Mouse (Mus musculus) G1E-ER4 (cell line): ENCODE data around the gene Ralgps2. TPM values are rescaled to one million over a fixed set of nuclear protein-coding genes. Genes with fewer than 3 reads are reported as not detected.

Source experiments
- GATA1 ChIP-seq: IDR thresholded peaks from one replicate; pipeline ENCODE4 v1.8.0; 2012; ENCODE audit warnings: low read length, inconsistent platforms
- polyA plus RNA-seq: library from polyadenylated mRNA; stranded (reverse); fragments of >175 nt; gene quantifications from 2 replicates; pipeline ENCODE4 v1.2.3, GENCODE M21; 2012

Ralgps2 gene
- polyA plus RNA-seq, 1 experiment: 26.5 TPM

DNA sequence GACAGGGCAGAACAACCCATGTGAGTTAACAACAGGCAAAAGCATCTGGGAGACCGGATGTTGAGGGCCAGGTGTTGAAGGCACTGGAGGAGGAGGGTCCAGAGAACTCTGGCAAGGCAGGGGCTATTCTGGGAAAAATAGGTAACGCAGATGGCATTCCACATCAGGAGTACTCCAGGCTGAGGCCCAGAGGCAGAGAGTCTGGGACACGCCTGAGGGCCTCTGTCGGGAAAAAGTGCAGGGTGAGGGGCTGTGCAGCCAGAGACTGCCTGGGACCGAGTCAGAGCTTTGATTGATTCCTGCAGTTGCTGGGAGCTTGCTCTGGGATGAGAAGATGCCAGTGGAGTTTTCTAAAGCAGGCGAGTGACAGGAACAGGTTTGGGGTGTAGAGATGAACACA is 160.4 kb downstream of the Ralgps2 start:
- TF ChIP-seq GATA1: no peak

DNA sequence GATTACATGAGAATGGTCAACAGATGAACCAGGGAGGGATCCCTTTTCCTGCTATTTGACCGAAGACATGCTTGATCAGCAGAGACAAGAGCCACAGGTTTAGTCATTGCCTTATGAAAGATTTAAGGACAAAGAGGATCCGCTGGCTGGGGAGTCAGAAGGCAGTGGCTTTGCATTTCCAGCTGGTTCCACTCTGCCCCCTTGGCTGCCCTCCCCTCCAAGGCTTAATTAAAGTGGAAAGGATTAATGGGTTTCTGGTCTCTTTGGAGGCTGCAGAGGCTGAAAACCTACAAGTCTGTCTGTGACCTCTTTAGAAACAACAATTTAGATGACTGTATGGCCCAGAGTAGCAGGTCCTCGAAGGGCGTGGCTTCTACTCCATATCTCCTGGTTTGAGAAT is 161.5 kb downstream of the Ralgps2 start:
- no peak for TF ChIP-seq GATA1

DNA sequence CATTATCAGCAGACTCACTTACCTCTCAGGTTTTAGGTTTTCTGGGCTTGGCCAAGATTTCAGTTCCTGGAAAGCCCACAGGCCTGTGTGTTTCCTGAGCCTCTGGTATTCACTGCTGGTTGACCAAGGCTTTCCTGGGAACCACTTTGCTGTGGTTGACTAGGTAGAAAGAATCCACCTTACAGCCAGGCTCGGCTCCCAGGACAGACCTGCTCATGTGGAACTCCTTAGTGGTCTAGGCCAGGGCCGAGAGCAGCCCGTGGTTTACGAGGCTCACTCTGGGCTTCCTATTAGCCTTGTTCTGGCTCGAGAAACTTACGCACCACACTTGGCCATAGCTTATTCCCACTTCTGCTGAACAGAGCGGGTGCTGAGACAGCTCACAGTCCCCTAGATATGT is 163.4 kb downstream of the Ralgps2 start:
- no peak for TF ChIP-seq GATA1

DNA sequence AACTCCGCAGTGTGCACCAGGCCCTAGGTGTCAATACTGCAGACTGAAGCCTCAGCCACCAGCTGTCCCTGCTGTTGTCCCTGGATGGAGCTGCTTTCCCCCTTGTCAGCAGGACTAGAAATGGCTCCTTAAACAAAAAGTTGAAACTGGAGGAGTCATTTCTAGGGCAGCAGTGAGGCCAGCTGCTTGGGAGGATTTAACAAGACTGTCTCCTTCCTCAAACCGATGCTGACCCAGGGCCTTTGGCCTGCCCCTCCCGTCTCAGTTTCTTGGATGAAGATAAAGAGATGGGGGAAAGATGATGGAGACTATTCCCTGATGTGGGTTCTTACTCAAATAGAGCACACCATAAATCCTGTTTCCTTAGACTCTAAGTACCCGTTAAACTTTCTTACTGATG is 164.2 kb downstream of the Ralgps2 start:
- TF ChIP-seq GATA1: no peak

DNA sequence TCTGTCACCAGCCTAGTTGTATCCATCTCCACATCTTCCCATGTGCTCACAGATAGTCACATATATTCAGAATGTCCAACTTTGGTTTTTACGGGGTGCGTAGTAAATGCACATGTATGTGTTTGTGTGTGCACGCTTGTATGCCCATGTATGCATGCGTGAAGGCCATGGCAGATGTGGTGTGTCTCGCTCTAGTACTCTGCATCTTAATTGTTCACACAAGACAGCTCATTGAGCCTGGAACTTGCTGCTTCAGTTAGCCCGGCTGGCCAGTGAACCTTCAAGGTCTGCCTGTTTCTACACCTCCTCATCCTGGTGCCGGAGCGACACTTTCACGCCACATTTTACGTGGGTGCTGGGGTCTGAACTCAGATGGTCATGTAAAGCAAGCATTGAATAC is 168.6 kb downstream of the Ralgps2 start:
- no peak for TF ChIP-seq GATA1

DNA sequence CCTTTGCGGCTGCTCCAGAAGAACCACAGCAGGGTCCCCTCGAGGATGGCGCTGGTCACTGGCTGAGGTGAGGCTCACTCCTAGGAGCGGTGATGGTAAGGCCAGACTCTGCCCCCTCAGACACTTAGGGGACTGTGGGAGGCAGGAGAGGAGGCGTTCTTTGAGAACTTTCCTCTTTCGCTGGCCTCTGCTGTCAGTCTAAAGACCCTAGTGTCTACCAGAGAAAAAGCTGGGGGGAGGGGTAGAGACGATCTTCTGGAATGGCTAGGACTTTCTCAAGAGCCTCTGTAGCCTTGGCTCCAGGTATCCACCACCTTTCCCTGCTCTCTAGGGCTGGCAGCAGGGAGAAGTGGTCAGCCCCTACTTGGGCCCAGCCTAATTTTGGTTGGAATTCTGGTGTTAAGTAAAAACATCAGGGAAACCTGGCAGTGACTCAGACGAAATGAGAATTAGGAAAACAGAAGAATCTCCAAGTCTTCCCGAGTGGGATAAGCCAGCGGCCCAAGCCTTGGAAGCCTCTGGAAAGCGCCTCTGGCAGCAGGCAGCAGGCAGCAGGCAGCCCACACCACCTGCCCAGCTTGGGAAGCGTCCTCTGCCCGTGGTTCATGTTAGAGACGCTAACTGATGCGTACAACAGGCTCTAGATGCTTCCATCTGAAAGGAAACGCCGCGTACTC is 169.7 kb downstream of the Ralgps2 start:
- no peak for TF ChIP-seq GATA1

DNA sequence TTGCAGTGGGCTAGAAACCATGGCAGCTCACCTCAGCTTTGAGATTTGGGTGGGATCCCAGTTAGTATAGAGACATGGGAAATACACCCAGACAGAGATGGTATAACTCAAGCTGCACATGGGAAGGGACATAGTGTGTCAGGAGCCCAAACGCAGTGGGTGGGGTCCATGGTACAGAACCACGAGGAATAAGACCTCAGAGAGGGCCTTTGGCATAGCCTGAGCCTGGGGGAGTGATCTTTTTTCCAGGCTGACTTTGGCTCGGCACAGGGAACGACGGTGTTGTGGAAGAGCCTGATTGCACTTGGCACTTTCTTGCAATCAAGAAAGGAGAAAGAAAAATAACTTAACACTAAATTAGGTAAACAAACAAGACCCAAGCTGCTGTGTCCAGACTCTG is 170.3 kb downstream of the Ralgps2 start:
- no peak for TF ChIP-seq GATA1

DNA sequence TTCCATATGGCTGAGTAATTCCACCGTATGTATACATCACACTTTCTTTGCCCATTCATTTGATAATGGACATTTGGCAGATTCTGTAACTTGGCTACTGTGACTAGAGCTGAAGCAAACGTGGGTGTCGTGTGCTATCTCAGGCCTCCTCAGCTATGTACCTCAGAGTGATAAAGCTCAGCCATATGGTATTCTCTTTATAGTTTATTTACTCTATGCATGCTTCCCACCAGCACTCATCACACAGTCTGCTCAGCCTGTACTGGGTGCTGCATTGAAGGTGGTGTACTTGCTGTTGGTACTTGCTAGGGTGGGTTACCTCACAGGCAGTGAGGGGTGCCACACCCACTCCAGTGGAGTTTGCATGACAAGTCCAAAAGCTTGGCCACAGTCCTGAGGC is 174.1 kb downstream of the Ralgps2 start:
- TF ChIP-seq GATA1: no peak

DNA sequence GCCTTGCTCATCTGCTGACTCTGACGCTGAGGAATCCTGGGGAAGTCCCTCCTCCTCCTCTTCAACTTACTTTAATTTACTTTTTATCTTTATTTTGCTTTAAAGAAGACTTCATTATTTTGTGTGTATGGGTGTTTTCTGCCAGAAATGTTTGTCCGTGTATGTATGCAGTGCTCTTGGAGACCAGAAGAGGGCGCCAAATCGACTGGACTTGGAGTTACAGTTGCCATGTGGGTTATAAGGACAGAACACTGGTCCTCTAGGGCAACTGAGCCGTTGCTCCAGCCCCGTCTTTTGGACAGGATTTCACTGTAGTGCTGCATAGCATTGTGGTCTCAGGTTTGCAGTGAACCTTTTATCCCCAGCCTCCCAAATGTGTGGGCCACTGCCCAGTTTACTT is 174.8 kb downstream of the Ralgps2 start:
- TF ChIP-seq GATA1: no peak

DNA sequence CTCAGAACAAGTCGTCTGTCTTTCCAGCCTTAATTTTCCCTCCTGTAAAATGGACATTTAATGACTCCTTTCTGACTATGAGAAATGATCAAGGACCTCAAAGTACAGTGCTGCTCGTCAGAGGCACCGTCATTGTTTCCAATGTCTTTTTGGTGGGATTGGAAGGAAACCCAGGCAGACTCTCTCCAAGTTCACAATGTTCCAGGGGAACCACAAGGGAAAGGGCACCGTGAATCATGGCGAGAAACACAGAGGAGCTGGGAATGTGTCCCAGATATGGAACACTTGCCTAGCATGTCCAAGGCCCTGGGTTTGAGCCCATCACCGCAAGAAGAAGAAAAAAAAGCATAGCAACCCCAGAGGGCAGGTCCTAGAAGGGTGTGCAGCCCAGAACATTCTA is 176.1 kb downstream of the Ralgps2 start:
- TF ChIP-seq GATA1: no peak

DNA sequence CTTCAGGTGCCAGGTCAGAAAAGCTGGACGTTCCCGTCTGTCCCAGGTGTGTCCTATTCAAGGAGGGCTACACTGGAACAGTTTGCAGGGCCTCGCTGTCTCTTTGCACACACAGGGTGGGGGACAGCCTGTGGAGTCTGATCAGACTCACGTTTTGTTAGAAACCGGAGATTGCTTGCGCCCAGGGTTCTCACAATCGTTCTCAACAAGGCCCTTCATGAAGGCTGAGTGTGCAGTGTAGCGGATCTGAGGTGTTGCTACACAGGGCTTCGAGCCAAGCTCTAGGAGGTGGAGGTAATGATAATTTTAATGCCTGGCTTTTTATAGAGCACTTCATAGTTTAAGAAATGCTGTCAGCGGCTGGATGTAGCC is 178.0 kb downstream of the Ralgps2 start:
- TF ChIP-seq GATA1: no peak

DNA sequence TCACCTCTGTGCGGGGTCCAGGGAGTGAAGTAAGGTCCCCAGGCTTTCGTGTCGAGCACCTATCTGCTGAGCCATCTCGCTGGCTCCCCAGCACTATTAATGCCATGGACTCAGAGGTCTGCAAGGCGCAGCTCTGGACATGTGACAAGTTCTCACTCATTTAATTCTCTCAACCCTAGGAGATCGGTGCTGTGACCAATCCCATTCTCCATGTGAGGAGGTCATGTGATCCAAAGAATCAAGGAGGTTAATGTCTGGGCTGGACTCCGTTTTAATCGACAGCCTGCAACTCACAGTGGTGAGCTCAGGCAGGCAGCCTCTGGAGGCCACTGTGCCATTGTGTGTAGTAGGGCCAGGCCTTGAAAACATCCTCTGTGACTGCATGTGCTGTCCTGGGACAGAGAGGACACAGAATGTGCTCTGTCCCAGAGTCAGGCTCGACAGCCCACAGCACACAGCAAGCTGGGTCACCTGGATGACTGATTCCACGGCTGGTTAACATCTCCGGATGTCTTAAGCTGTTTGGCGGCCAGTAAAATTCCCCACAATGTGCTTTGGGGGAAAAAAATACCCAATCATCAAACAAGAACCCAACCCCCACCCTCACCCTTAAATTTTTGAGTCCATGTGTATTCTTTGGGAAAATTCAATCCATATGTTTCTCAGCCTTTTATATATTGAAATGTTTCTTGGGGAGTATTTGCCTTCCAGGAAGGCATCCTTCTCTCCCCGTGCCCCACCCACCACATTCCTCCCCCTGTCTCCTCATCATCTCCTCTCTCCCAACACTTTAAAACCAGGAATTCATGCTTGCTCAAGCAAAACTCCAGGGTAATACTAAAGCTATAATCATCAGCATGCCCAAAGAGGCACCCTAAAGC is 178.6 kb downstream of the Ralgps2 start:
- no peak for TF ChIP-seq GATA1

DNA sequence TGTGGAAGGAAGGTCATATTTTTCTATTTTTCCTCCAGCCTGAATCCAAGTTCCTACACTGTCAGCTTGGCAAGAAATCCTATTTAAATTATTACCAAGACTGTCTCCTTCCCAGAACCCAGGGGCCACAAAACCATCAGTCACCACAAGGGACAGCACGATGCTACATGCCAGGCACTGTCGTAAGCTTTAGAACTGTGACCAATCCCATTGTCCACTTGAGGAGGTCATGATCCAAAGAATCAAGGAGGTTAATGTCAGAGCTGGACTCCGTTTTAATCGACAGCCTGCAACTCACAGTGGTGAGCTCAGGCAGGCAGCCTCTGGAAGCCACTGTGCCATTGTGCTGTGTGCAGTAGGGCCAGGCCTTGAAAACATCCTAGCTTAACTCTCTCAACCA is 181.1 kb downstream of the Ralgps2 start:
- no peak for TF ChIP-seq GATA1

DNA sequence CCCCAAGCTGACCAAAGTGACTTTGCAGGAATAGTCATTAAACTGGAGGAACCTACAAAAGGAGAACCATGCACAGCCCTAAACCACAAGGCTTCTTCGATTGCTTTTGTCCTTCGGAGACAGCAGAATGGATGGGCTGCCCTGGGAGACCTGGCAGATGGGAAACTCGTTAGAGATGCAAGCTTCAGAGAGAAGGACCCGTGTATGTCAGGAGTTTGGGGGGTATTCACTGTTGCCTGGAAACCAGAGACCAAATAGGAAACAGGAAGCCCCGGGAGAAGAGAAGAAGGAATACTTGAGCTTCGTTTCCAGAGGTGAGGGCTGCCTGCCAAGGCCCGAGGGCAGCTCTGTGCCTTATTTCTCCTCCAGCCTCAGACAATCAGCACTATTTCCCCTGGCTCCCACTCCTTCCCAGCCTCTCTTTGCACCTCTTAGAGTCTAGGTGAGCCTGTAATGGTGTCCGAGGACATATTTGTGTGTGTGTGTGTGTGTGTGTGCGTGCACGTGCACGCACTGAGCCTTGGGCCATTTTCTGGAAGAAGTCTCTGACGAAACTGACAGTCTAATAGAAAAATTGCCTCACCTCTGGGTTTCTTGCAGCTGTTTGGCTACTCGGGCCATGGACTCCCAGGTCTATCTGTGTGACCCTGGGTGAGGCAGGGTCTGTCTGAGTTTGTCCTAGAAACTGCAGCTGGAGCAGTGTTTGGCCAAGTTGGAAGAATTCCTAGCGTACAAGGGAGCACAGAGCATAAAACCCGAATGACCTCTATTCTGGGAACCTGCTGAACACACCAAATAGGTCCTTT is 184.6 kb downstream of the Ralgps2 start:
- no peak for TF ChIP-seq GATA1

Other genes starting within 250 kb of the Ralgps2 start
- gene Fam20b, start 220.5 kb downstream of the Ralgps2 start, polyA plus RNA-seq: 10.1 and 11.7 TPM in 2 replicates
- not detected in 2 replicates for gene Angptl1, start 101.1 kb downstream of the Ralgps2 start, polyA plus RNA-seq
- not detected in 2 replicates for gene Tex35, start 169.1 kb upstream of the Ralgps2 start, polyA plus RNA-seq